Mouse (Mus musculus): ENCODE data around the gene Wasf2. TPM values are rescaled to one million over a fixed set of nuclear protein-coding genes. Genes with fewer than 3 reads are reported as not detected.
"Not testable (repeated sequence)": the region's sequence is repeated elsewhere in the genome, so short reads cannot be mapped to it uniquely, and the experiment has no call there.

Wasf2 gene
- polyA plus RNA-seq, 1 experiment, result 45.7 TPM

GRCm38 (mm10) chr4:133092453-133092901, 37.8 kb upstream of the Wasf2 start:
- peak; percentile 73 for DNase-seq
- Histone ChIP-seq H3K36me3 (ENCODE audit: control insufficient read depth, insufficient read depth, low read length) (no peaks in the 10 kb centered on the region), H3K4me3 (ENCODE audit: insufficient read depth, low read depth, low read length) (peak overlapping the region; percentile 2; the same call in 1 of the 2 replicates), H3K27ac (ENCODE audit: insufficient read depth, low read depth, low read length) (peak overlapping the region; percentile 78), H3K27me3 (replicated peaks; ENCODE audit: control insufficient read depth, insufficient read depth, low read length) (no peaks in the 10 kb centered on the region), H3K4me1 (ENCODE audit: control insufficient read depth, insufficient read depth, low read length) (peaks cover 47% of the 10 kb centered on the region)
- 3% methylated on average over 18 of the region's 18 CpGs for WGBS
- no peak for TF ChIP-seq CTCF (conservative IDR thresholded peaks at IDR 0.05; ENCODE audit: insufficient read depth, insufficient read length, low read depth, low read length)
- TF ChIP-seq POLR2A (IDR thresholded peaks at IDR 0.05; ENCODE audit: low read depth, low read length), result no peak

- peaks cover 43% of the 10 kb centered on the region for H3K4me1 ChIP-seq (ENCODE audit: control insufficient read depth, insufficient read depth, low read length)
- no peaks in the 10 kb centered on the region for H3K27me3 ChIP-seq (replicated peaks; ENCODE audit: control insufficient read depth, insufficient read depth, low read length)
- WGBS, result 65% methylated on average over 6 of the region's 6 CpGs
- no peak for DNase-seq
- no peak overlapping the region for H3K4me3 ChIP-seq (ENCODE audit: insufficient read depth, low read depth, low read length)
- no peaks in the 10 kb centered on the region for H3K36me3 ChIP-seq (ENCODE audit: control insufficient read depth, insufficient read depth, low read length)
- H3K27ac ChIP-seq (ENCODE audit: insufficient read depth, low read depth, low read length), result peak overlapping the region; percentile 17
- no peak for TF ChIP-seq CTCF (conservative IDR thresholded peaks at IDR 0.05; ENCODE audit: insufficient read depth, insufficient read length, low read depth, low read length)
- TF ChIP-seq POLR2A (IDR thresholded peaks at IDR 0.05; ENCODE audit: low read depth, low read length), result no peak
Measured at GRCm38 (mm10) chr4:133093056-133093455, 37.2 kb upstream of the Wasf2 start.

GRCm38 (mm10) chr4:133093481-133094033, 36.7 kb upstream of the Wasf2 start:
- Histone ChIP-seq H3K4me1 (ENCODE audit: control insufficient read depth, insufficient read depth, low read length) (peaks cover 42% of the 10 kb centered on the region), H3K36me3 (ENCODE audit: control insufficient read depth, insufficient read depth, low read length) (no peaks in the 10 kb centered on the region), H3K27ac (ENCODE audit: insufficient read depth, low read depth, low read length) (peak overlapping the region; percentile 17), H3K27me3 (replicated peaks; ENCODE audit: control insufficient read depth, insufficient read depth, low read length) (no peaks in the 10 kb centered on the region), H3K4me3 (ENCODE audit: insufficient read depth, low read depth, low read length) (no peak overlapping the region)
- WGBS, result 35% methylated on average over 6 of the region's 6 CpGs
- DNase-seq, result peak; percentile 79
- TF ChIP-seq POLR2A (IDR thresholded peaks at IDR 0.05; ENCODE audit: low read depth, low read length) (no peak), CTCF (conservative IDR thresholded peaks at IDR 0.05; ENCODE audit: insufficient read depth, insufficient read length, low read depth, low read length) (no peak)

DNA sequence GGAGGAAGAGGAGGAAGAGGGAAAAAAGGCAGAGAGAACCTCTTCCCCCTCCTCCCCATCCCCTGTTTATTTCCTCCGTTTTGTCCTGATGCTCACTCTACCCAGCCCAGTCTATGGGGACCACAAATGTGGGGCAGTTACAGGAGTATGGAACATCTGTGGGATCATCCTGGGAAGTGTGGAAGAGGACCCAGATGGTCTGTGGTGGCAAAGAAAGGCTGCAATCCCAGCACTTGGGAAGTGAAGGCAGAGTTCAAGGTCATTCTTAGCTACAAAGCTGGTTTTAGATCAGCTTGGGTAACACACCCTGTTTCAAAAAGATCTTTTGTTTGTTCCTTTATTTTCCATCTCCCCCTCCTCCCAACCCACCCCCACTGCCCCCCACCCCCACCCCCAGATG, 36.0 kb upstream of the Wasf2 start:
- DNase-seq, result no peak
- H3K4me1 ChIP-seq (ENCODE audit: control insufficient read depth, insufficient read depth, low read length), result peaks cover 42% of the 10 kb centered on the region
- H3K36me3 ChIP-seq (ENCODE audit: control insufficient read depth, insufficient read depth, low read length), result no peaks in the 10 kb centered on the region
- H3K4me3 ChIP-seq (ENCODE audit: insufficient read depth, low read depth, low read length), result no peak overlapping the region
- peak overlapping the region; percentile 14; the same call in 1 of the 2 replicates for H3K27ac ChIP-seq (ENCODE audit: insufficient read depth, low read depth, low read length)
- 44% methylated on average over 1 of the region's 1 CpGs for WGBS
- H3K27me3 ChIP-seq (replicated peaks; ENCODE audit: control insufficient read depth, insufficient read depth, low read length), result no peaks in the 10 kb centered on the region
- TF ChIP-seq CTCF (conservative IDR thresholded peaks at IDR 0.05; ENCODE audit: insufficient read depth, insufficient read length, low read depth, low read length), result no peak
- TF ChIP-seq POLR2A (IDR thresholded peaks at IDR 0.05; ENCODE audit: low read depth, low read length), result no peak

DNA sequence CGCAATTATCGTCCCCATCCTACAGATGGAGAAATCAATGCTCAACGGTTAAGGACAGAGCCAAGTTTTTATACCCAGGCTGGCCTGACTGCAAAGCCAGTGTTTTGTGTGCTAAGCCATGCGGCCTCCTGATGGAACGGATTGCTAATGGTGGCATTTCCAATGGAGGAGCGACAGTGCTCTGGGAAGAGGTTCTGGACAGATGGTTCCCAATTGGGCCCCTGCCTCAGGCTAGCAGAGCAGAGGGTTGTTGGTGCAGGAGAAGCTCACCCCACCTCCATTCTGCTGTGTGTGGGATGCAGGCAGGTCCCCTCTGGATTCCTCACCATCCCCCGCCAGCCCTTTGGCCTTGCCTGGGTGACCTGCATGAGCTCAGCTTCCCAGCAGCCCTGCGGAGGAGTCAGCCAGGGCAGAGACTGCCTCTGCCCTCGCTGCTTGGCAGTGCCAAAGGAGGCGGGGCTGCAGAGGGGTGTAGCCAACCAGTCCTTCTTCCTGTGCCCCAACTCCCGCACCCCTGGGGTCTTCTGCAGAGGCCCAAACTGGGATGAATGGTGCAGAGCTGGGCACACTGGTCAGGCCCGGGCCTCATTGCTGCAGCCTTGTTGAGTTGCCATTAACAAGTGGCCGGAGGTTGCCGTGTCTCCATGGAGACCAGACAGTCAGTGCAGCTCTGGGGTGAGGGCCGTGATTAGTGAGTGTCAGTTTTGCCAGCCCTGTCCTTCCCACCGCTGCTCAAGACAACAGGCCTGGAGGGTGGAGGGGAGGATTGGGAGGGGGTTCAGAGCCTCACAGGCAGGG, 35.2 kb upstream of the Wasf2 start:
- no peaks in the 10 kb centered on the region for H3K27me3 ChIP-seq (replicated peaks; ENCODE audit: control insufficient read depth, insufficient read depth, low read length)
- peaks cover 38% of the 10 kb centered on the region for H3K4me1 ChIP-seq (ENCODE audit: control insufficient read depth, insufficient read depth, low read length)
- peak overlapping the region; percentile 90 for H3K27ac ChIP-seq (ENCODE audit: insufficient read depth, low read depth, low read length)
- peak overlapping the region; percentile 13; the same call in 1 of the 2 replicates for H3K4me3 ChIP-seq (ENCODE audit: insufficient read depth, low read depth, low read length)
- H3K36me3 ChIP-seq (ENCODE audit: control insufficient read depth, insufficient read depth, low read length), result no peaks in the 10 kb centered on the region
- DNase-seq, result peak; percentile 95
- TF ChIP-seq CTCF (conservative IDR thresholded peaks at IDR 0.05; ENCODE audit: insufficient read depth, insufficient read length, low read depth, low read length), result no peak
- no peak for TF ChIP-seq POLR2A (IDR thresholded peaks at IDR 0.05; ENCODE audit: low read depth, low read length)
- 20% methylated on average over 16 of the region's 16 CpGs for WGBS

DNA sequence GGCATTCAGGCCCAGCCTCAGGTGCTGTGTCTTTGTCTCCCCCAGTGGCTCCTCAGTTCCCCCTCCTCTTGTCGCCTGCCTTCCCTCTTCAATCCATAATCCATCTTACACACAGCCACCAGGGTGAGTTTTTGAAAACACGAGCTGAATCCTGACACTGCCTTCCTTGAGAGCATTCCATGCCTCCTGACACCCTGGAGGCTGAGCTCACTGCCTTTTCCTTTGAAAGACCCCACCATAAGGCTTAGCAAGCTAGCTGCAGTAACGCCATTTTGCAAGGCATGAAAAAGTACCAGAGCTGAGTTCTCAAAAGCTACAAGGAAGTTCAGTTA, 34.6 kb upstream of the Wasf2 start:
- H3K36me3 ChIP-seq (ENCODE audit: control insufficient read depth, insufficient read depth, low read length); DNase-seq; H3K27me3 ChIP-seq (replicated peaks; ENCODE audit: control insufficient read depth, insufficient read depth, low read length): not testable (repeated sequence)
- Histone ChIP-seq H3K4me3 (ENCODE audit: insufficient read depth, low read depth, low read length) (peak overlapping the region; percentile 13; the same call in 1 of the 2 replicates), H3K27ac (ENCODE audit: insufficient read depth, low read depth, low read length) (peak overlapping the region; percentile 90), H3K4me1 (ENCODE audit: control insufficient read depth, insufficient read depth, low read length) (peaks cover 34% of the 10 kb centered on the region)
- 10% methylated on average over 3 of the region's 3 CpGs for WGBS

- peaks cover 33% of the 10 kb centered on the region for H3K4me1 ChIP-seq (ENCODE audit: control insufficient read depth, insufficient read depth, low read length)
- under 1% methylated on average over 15 of the region's 26 CpGs for WGBS
- peak overlapping the region; percentile 48 for H3K4me3 ChIP-seq (ENCODE audit: insufficient read depth, low read depth, low read length)
- DNase-seq; H3K27me3 ChIP-seq (replicated peaks; ENCODE audit: control insufficient read depth, insufficient read depth, low read length); H3K36me3 ChIP-seq (ENCODE audit: control insufficient read depth, insufficient read depth, low read length): not testable (repeated sequence)
- H3K27ac ChIP-seq (ENCODE audit: insufficient read depth, low read depth, low read length), result peak overlapping the region; percentile 82
Measured at GRCm38 (mm10) chr4:133096671-133097070, 33.6 kb upstream of the Wasf2 start.
